Mouse (Mus musculus) megakaryocyte, embryonic 14.5 days (primary cell): ENCODE results near the gene Gm49388.

Source experiments
- FLI1 ChIP-seq: IDR thresholded peaks from 2 replicates; pipeline ENCODE4 v1.6.1; 2012; ENCODE audit warnings: low read length, inconsistent platforms, mixed read lengths
- GATA1 ChIP-seq: IDR thresholded peaks from 3 replicates; pipeline ENCODE4 v1.6.1; 2012; ENCODE audit warnings: mixed read lengths, low read length, inconsistent platforms, borderline replicate concordance

GRCm38 (mm10) chr7:127799211-127799610, 13.8 kb downstream of the Gm49388 start:
- TF ChIP-seq GATA1 (no peak), FLI1 (no peak)
